Mouse (Mus musculus) cerebellum, adult 11 months (tissue): ENCODE data around the gene Sart3.

Experiments used
- DNase-seq: peaks from one replicate; pipeline ENCODE4 v3.0.0; 2022

Sart3 gene

DNA sequence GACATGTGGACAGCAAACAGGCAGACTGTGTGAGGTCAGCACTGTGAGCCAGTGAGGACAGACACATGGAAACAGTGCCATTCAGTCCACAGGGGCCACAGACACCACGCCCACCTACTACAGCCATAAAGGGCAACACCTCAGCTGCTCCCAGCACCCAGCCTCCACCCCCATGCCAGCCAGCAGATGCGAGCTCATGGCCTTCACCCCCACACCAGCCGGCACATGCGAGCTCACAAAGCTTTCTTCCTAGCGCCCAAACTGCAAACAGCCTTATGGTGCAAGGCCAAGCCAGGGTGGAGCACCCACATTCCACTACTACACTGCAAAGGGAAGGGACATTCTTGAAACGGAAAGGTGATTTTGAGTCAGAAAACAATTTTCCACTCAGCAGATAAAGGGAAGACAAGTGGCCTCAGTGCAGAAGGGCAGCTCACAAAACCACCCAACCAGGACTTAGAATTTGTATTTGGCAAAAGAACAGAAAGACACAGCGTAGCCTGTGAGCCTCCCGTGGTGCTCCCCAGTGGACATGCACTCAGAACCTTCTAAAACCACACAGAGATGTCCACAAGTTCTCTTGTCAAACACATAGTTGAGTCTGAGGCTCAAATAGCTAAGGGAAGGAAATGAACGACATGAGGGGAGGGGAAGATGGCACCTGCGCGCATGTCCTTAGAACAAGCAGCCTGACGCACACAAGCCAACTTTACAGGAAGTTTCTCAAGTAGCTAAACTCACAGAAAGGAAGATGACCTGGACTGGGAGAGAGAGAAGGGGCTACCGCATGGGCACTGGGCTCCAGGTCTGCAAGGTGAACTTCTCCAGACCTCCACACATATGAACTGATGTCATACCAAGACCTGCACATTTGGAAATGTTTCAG, 6.4 kb downstream of the Sart3 start:
- DNase-seq = no peak

DNA sequence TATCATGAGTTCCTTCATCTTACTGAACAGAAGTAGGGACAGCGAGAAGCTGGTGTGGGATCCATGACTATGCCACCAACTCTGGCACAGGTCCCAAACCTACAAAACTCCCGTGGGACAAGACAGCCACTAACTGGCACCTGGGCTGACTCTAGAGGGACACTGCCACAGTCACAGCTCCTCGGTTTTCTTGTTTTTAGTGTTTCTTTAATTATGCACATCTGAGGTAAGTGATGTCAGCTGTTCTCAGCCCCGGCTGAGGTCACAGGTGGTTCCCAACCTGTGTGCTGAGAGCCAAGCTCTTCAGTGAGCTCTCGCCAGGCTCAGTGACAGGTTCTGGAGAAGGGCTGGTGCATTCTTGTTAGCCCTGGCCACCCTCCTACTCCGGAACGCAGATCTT, 7.9 kb downstream of the Sart3 start:
- DNase-seq = no peak

- DNase-seq = no peak
Measured at GRCm38 (mm10) chr5:113761585-113761984, 10.7 kb downstream of the Sart3 start.

GRCm38 (mm10) chr5:113755347-113756030, 16.8 kb downstream of the Sart3 start:
- DNase-seq = no peak

DNA sequence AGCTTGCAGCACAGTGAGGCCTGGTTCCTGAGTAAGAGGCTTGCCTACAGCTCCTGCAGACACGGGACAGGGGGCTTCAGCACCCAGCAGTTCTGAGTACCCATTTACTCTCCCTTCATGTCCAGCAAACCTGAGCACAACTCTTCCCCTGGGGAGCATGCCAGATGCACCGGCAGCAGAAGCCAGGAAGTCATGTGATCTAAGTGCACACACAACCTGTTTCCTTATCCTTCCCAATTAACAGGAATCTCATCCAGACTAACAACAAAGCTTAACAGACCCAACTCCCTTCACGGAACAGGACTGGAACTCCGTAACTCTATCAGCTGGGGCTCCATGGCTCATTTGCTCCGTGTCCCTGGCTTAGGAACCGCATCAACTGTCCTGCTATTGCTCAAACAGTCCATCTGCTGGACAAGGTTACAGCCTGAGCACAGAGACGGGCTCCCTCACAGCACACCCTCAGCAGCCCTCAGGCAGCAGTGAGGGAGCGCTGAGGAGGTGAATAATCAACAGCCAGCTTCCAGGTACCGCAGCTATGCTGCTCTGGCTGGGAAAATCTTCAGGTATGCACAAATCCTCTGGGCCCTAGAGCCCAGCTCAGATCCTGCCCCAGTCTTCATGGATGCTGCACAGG, 20.7 kb downstream of the Sart3 start:
- no peak for DNase-seq

DNA sequence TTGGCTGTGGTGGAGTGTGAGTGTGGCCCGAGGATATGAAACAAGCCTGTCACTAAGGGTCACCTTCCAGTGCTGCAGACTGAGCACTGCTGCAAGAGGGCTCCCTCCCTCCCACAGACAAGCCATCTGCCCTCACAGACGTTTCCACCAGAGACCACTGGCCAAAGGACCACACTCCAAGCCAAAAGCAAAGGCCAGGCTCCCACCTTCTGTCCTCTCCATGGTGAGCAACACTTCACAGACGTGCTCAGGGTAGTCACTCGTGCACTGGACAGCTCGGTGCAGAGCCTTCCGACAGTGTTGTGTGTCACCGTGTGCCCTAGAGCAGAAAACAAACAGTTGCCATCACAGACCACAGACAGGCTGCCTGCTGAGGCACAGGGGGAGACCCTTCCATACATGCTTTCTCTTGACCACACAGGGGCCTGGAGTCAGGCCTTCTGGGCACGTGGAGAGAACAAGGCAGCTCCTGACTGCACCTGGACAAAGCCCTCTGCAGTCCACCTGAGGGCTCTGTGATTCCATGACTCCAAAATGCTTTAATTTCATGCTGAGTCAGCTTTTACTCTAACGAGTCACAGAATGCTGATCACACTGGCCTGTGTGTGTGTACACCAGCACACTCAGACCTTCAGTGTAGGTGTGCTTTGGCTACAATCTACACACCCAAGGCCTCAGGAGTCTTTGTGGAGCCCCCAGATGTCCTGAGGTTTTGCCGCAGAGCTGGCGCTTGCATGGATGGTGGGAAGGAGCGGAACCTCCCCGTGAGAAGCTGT, 23.6 kb downstream of the Sart3 start:
- DNase-seq = no peak

GRCm38 (mm10) chr5:113747629-113748028, 24.7 kb downstream of the Sart3 start:
- no peak for DNase-seq

DNA sequence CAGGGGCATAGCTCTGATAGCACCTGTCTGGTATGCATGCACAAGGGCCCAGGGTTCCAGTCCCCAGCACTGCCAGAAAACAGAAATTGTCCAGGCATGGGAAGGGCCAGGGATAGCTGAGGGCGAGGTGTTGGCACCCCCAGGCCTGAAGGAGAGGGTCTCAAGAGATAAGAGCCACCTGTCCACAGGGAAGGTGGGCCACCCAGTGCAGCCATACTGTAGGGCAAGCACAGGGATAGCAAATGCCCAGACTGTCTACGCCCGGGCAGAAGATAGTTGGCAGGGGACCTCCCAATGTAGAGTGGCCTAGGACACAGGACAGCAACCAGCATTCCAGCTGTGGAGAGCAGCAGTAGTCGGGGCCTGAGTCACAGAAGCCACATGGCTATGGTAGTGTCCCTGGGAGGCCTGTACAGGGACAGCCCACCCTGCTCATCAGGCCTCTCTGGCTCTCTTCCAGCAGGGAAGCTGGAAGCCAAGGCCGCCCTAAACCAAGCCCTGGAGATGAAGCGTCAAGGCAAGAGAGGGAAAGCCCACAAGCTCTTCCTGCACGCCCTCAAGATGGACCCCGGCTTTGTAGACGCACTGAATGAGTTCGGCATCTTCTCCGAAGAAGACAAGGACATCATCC, 34.6 kb downstream of the Sart3 start:
- DNase-seq = no peak

GRCm38 (mm10) chr5:113736522-113737164, 35.7 kb downstream of the Sart3 start:
- DNase-seq = no peak

DNA sequence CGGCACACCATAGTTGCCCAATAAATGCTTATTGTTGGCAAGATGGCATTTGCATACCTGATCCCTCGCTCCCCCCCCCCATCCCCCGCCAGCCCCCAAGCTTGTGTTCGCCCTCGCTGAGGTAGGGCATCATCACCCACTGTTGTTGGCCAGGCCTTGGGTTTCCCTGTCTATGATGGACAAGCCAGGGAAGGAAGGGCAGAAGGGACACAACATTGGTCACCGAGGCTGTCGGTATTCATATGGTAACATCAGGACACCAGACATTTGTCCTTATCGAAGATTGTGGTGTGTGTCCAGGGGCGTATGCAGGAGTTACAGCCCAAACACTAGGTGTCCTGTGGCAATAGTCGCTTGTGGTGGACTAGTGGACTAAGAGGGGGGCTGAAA, 36.2 kb downstream of the Sart3 start:
- DNase-seq = no peak

- DNase-seq = peak; percentile 91
Measured at GRCm38 (mm10) chr5:113735345-113736112, 36.8 kb downstream of the Sart3 start, which contains the start of gene Ficd. Gene Ficd (plus strand): TSS chr5:113735803.

DNA sequence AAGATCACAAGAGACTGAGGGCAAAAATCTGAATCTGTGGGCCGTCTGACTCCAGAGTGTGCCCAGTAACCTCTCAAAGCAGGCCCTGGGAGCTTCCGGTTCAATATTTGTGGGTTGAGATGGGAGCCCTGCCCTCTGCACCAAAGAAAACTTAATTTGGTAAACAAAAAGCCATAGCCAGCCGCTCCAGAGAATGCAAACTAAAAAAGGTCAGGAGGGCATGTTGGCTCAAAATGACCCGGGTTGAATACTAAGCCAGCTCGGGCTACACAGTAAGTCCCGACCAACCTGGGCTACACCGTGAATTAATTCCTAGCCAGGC, 37.3 kb downstream of the Sart3 start:
- DNase-seq = no peak

DNA sequence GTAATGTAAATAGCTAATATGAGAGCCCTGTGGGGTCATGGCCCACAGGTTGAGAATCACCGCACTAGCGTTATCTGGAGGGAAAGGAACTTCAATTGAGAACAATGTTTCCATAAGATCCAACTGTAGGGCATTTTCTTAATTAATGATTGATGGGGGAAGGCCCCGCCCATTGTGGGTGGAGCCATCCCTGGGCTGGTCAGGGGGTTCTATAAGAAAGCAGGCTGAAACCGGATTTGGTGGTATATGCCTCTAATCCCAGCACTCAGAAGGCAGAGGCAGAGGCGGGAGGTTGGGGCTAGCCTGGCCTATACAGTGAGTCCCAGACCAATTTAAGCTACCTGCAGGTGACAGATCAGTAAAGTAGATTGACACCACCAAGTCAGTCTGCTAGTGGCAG, 37.9 kb downstream of the Sart3 start:
- no peak for DNase-seq

- DNase-seq = peak; percentile 70
Measured at GRCm38 (mm10) chr5:113732182-113732581, 40.1 kb downstream of the Sart3 start.

GRCm38 (mm10) chr5:113731174-113731573, 41.1 kb downstream of the Sart3 start:
- DNase-seq = no peak

DNA sequence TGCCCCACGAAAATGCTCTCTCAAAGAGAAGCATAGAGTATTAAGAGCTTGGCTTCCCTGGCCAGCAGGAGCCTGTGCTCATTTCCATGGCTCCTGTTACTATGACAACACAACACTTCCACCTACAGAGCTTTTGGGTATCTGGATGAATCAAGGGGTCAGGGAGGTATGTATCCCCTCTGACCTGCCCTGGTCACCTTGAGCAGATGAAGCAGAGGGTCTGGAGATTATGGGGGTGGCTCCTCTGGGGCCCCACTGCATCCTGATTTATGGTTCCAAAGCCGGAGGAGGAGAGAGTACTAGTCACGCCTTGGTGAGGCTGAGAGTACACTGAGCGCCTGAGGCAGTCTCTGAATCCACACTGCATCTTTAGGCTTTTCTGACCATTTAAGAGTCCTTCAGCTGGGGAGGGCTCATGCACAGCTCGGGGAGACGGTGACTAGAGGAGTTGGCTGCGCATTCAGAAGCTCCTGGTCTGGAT, 41.6 kb downstream of the Sart3 start:
- DNase-seq = no peak

DNA sequence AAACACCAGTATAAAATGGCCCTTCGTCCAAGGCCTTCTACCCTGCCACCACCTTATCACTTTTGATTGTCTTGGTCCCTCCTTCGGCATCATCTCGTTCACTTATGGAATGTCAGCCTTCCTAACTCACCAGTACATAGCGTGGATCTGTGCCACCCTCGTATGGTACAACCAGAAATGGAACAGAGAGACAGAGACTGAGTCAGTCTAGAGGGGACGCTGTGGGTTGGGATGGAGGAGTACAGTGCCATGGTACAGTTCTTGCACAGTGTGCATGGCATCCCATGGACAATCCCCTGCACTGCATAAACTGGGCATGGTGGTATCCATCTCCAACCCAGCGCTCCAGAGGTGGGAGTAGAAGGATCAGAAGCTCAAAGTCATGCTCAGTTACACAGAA, 43.6 kb downstream of the Sart3 start:
- no peak for DNase-seq

GRCm38 (mm10) chr5:113728011-113728410, 44.3 kb downstream of the Sart3 start:
- peak; percentile 93 for DNase-seq

DNA sequence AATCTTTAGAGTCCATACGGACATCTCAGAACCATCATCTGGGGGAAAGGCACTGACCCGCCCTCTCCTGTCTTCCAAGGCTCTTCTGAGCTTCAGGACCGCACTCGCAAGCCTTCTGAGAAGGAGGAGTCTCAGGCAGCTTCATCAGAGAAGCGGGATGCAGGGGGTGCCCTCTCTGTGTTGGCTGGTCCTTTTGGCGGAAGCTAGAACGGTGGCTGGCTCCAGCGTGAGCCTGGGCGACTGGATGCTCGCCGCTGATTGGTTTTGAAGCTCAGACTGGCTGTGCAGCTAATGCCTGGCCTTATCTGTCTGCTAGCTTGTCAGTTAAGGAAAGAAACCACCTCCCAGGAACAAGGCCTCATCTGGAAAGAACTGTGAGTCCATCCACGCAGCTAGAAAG, 45.1 kb downstream of the Sart3 start:
- DNase-seq = peak; percentile 74

DNA sequence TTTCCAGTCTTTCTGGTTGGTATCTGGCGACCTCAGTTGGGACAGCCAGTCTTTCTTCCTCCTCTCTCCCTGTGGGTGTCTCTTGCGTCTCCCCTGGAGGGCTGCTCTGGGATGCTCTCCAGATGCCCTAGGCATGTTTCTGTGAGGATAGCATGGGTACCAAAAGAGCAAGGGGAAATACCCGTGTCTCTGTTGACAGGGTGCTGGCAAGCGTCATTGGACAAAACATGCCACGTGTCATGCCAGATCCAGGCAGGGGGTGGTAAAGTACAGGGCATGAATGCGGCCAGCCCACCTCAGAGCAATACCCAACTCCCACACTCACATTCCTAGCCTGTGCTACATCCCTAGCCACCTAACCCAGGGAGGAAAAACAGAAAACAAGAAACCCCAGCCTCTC, 45.7 kb downstream of the Sart3 start:
- peak; percentile 62 for DNase-seq

- no peak for DNase-seq
Measured at GRCm38 (mm10) chr5:113725417-113725816, 46.9 kb downstream of the Sart3 start.
